Mouse (Mus musculus): ENCODE measurements around the gene Dpp4.

DNA sequence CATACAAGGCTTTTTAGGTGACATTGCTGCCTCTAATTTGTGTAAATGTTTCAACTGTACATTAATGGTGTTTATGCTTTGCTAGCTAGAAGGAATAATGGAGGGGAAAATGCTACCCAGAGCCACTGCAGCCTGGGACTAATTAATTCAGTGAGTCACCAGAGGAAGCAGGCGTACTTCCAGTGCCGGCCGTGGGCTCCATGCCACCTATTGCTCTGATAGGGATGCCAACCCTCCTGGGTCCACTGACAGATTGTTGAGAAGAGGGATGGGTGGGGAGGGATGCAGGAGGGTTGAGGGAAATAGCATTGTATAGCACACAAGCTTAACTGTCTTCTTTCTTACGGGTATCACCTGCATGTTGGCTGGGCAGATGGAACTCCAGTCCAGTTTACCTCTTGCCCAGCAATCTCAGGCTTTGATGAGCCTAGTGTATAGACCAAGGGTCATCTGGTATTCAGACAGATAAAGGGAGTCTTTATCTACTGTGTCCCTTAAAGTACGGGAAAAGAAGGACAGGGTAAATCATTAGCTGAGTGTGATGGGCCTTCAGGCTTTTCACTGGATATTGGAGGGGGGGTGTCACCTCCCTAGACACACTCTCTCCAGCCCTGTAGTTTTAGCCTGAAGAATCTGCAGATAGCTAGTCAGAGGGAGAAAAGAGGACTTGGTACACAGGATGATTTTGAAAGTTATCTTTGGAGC is 43.5 kb downstream of the Dpp4 start:
- no peak for TF ChIP-seq CTCF (IDR thresholded peaks at IDR 0.05; ENCODE audit: borderline replicate concordance, control insufficient read depth, extremely low read depth, insufficient read depth, low read length, poor library complexity)
- TF ChIP-seq POLR2A (IDR thresholded peaks at IDR 0.05; ENCODE audit: control insufficient read depth, extremely low read depth, insufficient read depth, low read length, poor library complexity) = no peak

Data from thymus, adult 2 months (tissue).